Mouse (Mus musculus): ENCODE data around the gene Cx3cr1. TPM values are rescaled to one million over a fixed set of nuclear protein-coding genes. Genes with fewer than 3 reads are reported as not detected.

Gene Cx3cr1
- total and polyA plus RNA-seq, 2 experiments from 2014 or later, result 10.6 to 14.7 TPM

DNA sequence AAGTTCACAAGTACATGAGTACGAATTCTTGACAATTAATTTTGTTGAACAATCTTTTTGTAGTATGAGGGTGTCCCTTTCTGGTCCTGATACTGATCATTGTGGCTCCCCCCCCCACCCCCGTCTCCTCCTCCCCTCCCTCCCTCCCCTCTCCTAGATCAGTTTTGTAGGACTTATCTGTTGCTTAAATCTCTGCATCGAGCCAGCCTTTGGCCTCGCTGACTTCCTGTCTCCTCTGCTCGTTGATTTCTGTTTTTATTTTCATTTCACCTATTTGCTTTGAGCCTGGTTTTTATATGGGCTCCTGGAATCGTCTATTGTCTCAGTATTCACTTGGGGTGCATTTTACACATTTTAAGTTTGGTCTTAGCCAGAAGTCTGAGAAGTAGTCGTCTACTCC is 26.2 kb upstream of the Cx3cr1 start:
- TF ChIP-seq CTCF (IDR thresholded peaks at IDR 0.05; ENCODE audit: low read depth), result no peak
- Histone ChIP-seq H3K36me3 (ENCODE audit: insufficient read depth) (no peaks in the 10 kb centered on the region), H3K27me3 (ENCODE audit: insufficient read depth, low read length) (no peaks in the 10 kb centered on the region; the same call in 1 of the 2 replicates), H3K4me3 (ENCODE audit: low read depth, low read length) (no peak overlapping the region), H3K27ac (ENCODE audit: low read depth, low read length) (no peak overlapping the region), H3K4me1 (ENCODE audit: insufficient read depth) (no peaks in the 10 kb centered on the region), H3K9ac (no peak overlapping the region), H3K4me2 (ENCODE audit: low read depth) (no peak overlapping the region), H3K9me3 (ENCODE audit: low read length) (no peaks in the 10 kb centered on the region)
- no peak for ATAC-seq
- DNase-seq, result no peak
- 77% methylated on average over 7 of the region's 7 CpGs for WGBS

DNA sequence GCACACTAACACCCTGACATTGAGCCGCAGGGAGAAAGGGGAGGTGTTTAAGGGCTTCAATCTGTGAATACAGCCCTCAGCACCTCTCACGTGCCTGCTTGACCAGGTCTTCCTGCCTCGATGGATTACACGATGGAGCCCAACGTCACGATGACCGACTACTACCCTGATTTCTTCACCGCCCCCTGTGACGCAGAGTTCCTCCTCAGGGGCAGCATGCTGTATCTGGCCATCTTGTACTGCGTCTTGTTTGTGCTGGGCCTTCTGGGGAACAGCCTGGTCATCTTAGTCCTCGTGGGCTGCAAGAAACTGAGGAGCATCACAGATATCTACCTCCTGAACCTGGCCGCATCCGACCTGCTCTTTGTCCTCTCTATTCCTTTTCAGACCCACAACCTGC is 24.0 kb upstream of the Cx3cr1 start:
- Histone ChIP-seq H3K36me3 (ENCODE audit: insufficient read depth) (no peaks in the 10 kb centered on the region), H3K4me2 (ENCODE audit: low read depth) (no peak overlapping the region), H3K27me3 (ENCODE audit: insufficient read depth, low read length) (no peaks in the 10 kb centered on the region), H3K27ac (ENCODE audit: low read depth, low read length) (no peak overlapping the region), H3K9me3 (ENCODE audit: low read length) (no peaks in the 10 kb centered on the region), H3K4me3 (ENCODE audit: low read depth, low read length) (no peak overlapping the region), H3K4me1 (ENCODE audit: insufficient read depth) (no peaks in the 10 kb centered on the region), H3K9ac (no peak overlapping the region)
- 92% methylated on average over 13 of the region's 13 CpGs for WGBS
- DNase-seq, result no peak
- no peak for TF ChIP-seq CTCF (IDR thresholded peaks at IDR 0.05; ENCODE audit: low read depth)
- no peak for ATAC-seq

DNA sequence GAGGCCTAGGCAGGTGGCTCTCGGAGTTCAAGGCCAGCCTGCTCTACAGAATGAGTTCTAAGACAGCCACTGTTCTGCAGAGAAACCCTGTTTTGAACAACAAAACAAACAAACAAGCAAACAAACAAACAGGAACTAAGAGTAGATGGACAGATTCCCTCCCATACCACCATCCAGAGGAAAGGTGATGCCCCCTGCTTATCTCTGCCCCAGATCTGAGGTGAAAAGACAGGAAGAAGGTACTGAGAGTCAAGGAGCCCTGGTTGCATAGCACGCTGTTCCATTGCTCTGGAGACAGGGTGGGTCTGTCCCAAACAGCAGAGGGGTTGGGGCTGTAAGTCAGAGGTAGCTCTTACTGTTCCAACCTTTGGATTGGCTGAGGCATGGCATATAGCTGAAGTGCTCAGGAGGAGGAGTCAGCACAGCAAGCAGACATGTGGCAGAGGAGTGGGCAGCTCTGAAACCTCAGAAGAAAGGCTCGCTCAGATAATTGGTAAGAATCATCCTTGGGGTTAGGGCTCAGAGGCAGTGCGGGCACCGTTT is 22.1 kb upstream of the Cx3cr1 start, which contains the start of gene Ccr8:
Ccr8 (plus strand) TSS at position 419 of the 543 bp plus-strand sequence.
- Histone ChIP-seq H3K36me3 (ENCODE audit: insufficient read depth) (no peaks in the 10 kb centered on the region), H3K27ac (ENCODE audit: low read depth, low read length) (no peak within 1 kb of the TSS), H3K9me3 (ENCODE audit: low read length) (no peaks in the 10 kb centered on the region), H3K27me3 (ENCODE audit: insufficient read depth, low read length) (no peaks in the 10 kb centered on the region), H3K9ac (no peak within 1 kb of the TSS), H3K4me3 (ENCODE audit: low read depth, low read length) (no peak within 1 kb of the TSS), H3K4me1 (ENCODE audit: insufficient read depth) (no peaks in the 10 kb centered on the region), H3K4me2 (ENCODE audit: low read depth) (no peak within 1 kb of the TSS)
- DNase-seq (no peak), ATAC-seq (no peak)
- no peak for TF ChIP-seq CTCF (IDR thresholded peaks at IDR 0.05; ENCODE audit: low read depth)
- 77% methylated on average over 5 of the region's 5 CpGs for WGBS

DNA sequence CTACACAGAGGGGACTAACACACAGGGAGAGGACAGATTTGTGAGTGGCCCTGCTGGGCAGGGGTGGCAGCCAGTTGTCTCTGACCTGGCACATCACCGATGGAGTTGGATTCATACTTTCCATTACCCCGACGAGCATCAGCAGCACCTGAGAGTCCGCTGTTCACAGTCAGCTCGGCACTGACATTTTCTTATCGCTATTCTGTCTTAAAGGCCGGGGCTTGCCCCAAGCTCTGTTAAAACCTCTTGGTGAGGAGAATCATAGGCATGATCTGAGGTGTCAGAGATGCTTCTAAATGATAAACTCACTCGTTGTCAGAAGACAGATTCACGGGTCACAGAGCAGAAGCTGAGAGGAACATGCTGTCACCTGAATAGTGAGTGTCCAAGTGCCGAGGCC is 21.4 kb upstream of the Cx3cr1 start:
- 85% methylated on average over 10 of the region's 10 CpGs for WGBS
- no peaks in the 10 kb centered on the region for H3K4me1 ChIP-seq (ENCODE audit: insufficient read depth)
- ATAC-seq, result no peak
- H3K27me3 ChIP-seq (ENCODE audit: insufficient read depth, low read length), result no peaks in the 10 kb centered on the region
- no peak overlapping the region for H3K4me2 ChIP-seq (ENCODE audit: low read depth)
- no peak overlapping the region for H3K27ac ChIP-seq (ENCODE audit: low read depth, low read length)
- H3K9me3 ChIP-seq (ENCODE audit: low read length), result no peaks in the 10 kb centered on the region
- H3K9ac ChIP-seq, result no peak overlapping the region
- no peak overlapping the region for H3K4me3 ChIP-seq (ENCODE audit: low read depth, low read length)
- H3K36me3 ChIP-seq (ENCODE audit: insufficient read depth), result no peaks in the 10 kb centered on the region
- no peak for DNase-seq
- no peak for TF ChIP-seq CTCF (IDR thresholded peaks at IDR 0.05; ENCODE audit: low read depth)

DNA sequence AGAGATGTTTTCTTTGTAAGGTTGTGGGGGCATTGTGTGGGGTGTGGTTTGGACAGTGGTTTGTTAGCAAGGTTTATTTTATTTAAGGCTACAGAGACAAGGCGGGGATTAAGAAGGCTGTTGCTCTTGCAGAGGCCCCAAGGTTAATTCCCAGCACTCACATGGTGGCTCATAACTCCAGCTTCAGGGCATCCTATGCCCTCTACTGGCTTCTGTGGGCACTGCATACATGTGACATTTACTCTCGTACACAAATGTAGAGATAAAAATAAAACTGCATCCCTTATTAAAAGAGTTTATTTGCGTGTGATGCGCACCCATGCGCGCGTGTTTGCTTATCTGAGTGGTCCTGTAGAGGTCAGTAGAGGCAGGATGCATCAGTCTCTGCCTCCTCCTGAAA is 19.4 kb upstream of the Cx3cr1 start:
- H3K9me3 ChIP-seq (ENCODE audit: low read length), result no peaks in the 10 kb centered on the region
- H3K36me3 ChIP-seq (ENCODE audit: insufficient read depth), result no peaks in the 10 kb centered on the region
- H3K4me3 ChIP-seq (ENCODE audit: low read depth, low read length), result no peak overlapping the region
- ATAC-seq (no peak), DNase-seq (no peak)
- peak; percentile 21; the same call in 1 of the 2 replicates for TF ChIP-seq CTCF (IDR thresholded peaks at IDR 0.05; ENCODE audit: low read depth)
- H3K27ac ChIP-seq (ENCODE audit: low read depth, low read length), result no peak overlapping the region
- H3K4me1 ChIP-seq (ENCODE audit: insufficient read depth), result no peaks in the 10 kb centered on the region
- H3K9ac ChIP-seq, result no peak overlapping the region
- H3K27me3 ChIP-seq (ENCODE audit: insufficient read depth, low read length), result no peaks in the 10 kb centered on the region
- WGBS, result 88% methylated on average over 7 of the region's 7 CpGs
- H3K4me2 ChIP-seq (ENCODE audit: low read depth), result no peak overlapping the region

DNA sequence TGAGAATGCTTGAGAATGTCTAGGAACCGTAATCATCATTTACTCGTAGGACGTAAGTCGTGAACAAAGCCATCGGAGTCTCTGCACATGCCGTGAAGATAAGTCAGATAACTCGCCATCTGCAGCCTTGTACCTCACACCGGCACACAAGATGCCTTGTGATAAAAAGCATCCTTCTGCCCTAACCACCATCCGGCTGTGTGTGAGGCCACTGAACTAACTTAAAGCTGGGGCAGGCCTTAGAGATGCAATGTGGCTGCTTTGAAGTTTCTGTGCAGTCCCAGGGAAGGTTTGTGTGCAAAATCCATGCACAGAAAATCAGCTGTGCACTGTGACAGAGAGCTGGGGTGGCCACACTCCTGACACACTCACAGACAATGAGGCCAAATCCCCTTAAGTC is 14.7 kb upstream of the Cx3cr1 start:
- Histone ChIP-seq H3K9ac (no peak overlapping the region), H3K27me3 (ENCODE audit: insufficient read depth, low read length) (no peaks in the 10 kb centered on the region), H3K36me3 (ENCODE audit: insufficient read depth) (no peaks in the 10 kb centered on the region), H3K4me2 (ENCODE audit: low read depth) (no peak overlapping the region), H3K27ac (ENCODE audit: low read depth, low read length) (no peak overlapping the region), H3K4me1 (ENCODE audit: insufficient read depth) (no peaks in the 10 kb centered on the region), H3K4me3 (ENCODE audit: low read depth, low read length) (no peak overlapping the region), H3K9me3 (ENCODE audit: low read length) (no peaks in the 10 kb centered on the region)
- DNase-seq (no peak), ATAC-seq (no peak)
- WGBS, result 85% methylated on average over 9 of the region's 9 CpGs
- no peak for TF ChIP-seq CTCF (IDR thresholded peaks at IDR 0.05; ENCODE audit: low read depth)

DNA sequence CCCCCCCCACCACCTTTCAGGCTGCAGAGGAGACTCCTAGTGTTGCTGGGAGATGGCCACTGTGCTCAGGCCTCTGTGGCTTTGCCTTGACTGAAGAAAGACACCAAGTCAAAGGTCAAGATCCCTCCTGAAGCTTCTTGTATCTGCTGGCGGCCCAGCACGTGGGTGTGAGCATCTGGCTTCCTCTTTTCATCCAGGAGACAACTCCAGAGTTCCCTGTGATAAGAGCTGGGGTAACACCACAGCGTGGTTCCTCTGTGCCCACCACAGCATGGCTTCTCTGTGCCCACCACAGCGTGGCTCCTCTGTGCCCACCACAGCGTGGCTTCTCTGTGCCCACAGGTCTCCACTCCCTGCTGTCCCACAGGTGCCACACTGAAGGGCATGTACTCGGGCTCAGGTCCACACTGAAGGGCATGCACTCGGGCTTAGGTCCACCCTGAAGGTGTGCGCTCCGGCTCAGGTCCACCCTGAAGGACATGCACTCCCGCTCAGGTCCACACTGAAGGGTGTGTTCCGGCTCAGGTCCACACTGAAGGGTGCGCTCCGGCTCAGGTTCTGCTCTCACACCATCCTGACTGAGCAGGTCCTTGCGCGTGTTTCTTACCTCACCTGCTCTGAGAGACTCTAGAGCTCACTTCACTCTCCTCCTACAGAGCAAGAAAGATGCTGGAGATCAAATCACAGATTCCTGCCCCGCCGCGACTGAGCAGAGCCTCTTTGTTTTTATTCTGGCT is 13.6 kb upstream of the Cx3cr1 start:
- Histone ChIP-seq H3K4me2 (ENCODE audit: low read depth) (no peak overlapping the region), H3K9me3 (ENCODE audit: low read length) (no peaks in the 10 kb centered on the region), H3K4me1 (ENCODE audit: insufficient read depth) (no peaks in the 10 kb centered on the region), H3K4me3 (ENCODE audit: low read depth, low read length) (no peak overlapping the region), H3K36me3 (ENCODE audit: insufficient read depth) (no peaks in the 10 kb centered on the region), H3K27me3 (ENCODE audit: insufficient read depth, low read length) (no peaks in the 10 kb centered on the region), H3K9ac (no peak overlapping the region), H3K27ac (ENCODE audit: low read depth, low read length) (no peak overlapping the region)
- DNase-seq, result no peak
- 85% methylated on average over 18 of the region's 18 CpGs for WGBS
- TF ChIP-seq CTCF (IDR thresholded peaks at IDR 0.05; ENCODE audit: low read depth), result no peak
- ATAC-seq, result no peak

All from forebrain, postnatal 0 days (tissue).